Mouse (Mus musculus) B cell, adult 67 days (primary cell): ENCODE results near the gene Itih2. TPM values are rescaled to one million over a fixed set of nuclear protein-coding genes. Genes with fewer than 3 reads are reported as not detected.

Experiments used
- total RNA-seq, 2 experiments: library from RNA; stranded (reverse); gene quantifications; 4 replicates each; pipeline ENCODE4 v1.2.4; 2023

Gene Itih2
- total RNA-seq, result not detected

DNA sequence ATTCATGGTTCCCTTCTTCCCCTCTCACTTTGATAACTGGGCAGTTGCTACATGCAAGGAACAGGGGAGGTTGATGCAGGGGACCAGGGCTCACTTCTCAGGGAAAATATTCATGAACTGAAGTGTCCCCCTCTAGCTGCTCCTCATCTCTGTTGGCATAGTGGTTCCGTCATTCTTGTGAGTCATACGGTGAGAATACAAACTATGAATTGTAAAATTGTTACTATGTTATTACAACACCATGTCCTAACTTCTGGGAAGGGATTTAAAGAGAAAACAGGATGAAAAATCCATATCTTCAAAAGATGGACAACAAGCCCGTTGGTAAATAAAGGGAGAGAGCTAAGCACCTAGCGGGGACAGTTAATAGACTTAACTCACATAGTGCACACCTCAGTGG, at the start of gene Itih2:
TSS of gene Itih2 (minus strand) at position 101 of the 400 bp plus-strand sequence.

DNA sequence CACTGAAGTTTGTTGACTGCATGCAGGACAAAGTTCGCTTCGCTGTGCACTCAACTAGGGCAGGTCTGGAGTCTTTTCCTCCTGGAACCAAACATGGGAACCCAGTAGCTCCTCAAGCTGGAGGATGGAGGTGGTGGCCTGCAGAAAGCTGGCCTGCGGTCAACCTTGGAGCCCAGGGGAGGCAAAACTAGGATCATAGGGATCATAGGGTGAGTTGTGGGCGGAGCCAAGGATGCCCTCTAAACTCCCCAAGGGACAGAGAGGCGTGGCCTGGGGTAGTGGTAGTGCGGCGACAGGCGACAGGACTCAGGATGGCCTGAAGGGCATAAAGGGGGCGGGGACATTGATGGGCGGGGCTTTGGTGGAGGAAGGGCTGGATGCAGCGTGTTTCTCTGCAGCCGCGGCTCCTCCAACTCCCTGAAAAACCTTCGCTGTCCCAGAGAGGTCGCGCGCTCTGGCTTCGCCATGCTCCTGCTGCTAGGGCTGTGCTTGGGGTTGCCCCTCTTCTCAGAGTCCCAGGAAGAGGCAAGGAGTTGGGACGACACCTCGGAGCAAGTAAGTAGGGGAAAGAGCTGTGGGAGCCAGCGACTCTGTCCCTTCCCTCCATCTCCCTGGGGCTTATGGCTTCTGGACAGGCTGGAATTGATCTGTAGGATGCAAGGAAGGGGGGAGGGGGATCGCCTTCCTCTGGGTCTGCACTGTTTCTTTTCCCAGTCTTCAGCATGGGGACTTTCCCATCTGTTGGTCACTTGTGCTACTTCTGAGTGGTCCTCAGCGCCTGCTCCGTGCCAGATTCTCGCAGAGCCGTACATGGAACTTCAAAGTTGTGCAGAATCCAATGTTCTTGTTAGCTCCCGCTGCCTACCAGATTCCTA, 22.2 kb upstream of the Itih2 start, which contains the start of gene Itih5:
TSS of gene Itih5 (plus strand) at position 371 of the 875 bp plus-strand sequence.

DNA sequence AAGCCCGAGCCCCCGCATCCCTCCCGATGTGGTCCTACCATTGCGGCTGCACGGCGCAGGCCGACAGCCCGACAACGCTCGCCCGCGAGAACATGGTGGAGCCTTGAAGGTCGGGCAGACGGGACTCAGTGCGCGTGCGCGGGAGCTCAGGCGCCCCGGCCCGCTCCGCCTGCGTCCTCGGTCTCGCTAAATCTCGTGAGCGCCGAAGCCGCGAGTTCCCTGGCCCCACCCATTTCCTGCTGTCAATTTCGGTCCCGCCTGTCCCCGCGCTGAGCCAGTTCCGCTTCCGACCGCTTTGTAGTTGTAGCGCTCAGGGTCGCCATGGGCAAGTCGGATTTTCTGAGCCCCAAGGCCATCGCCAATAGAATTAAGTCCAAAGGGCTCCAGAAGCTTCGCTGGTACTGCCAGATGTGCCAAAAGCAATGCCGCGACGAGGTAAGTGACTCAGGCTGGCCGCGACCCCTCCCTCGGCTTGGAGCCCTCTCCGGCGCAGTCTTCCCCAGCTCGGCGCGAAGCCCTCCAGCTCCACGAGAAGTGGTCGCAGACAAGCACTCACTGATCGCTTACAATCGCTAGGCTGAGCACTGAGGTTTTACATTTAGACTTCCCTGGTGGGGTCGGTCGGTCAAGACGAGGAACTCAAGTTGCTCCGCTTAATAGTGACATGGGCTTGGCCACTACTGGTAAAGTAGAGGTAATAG, 50.7 kb downstream of the Itih2 start, which contains the start of the genes Atp5c1 and Kin:
TSS of gene Atp5c1 (minus strand) at position 201 of the 701 bp plus-strand sequence.
TSS of gene Kin (plus strand) at position 284 of the 701 bp plus-strand sequence.

DNA sequence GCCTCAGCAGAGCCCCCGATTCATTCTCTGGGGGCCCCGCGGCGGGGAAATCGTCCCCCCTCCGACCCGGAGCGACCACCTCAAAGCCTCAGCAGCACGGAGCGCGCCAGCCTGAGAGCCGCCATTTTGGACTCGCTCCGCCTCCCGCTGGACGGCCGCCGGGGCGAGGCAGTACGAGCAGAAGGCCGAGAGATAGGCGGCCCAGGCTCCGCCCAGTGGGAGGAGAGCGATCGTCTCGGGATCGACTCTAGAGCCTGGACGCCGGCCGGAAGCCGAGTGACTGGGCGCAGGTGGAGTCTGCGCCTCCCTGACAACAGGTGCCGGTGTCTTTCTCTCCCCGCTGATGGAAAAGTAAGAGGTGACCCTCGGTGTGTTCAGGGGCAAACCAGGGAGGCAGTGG, 82.7 kb downstream of the Itih2 start, which contains the start of gene Taf3:
TSS of gene Taf3 (minus strand) at position 136 of the 400 bp plus-strand sequence.

Other genes with a start within 250 kb of the Itih2 start
- not detected for gene 9230102O04Rik, start 241.9 kb downstream of the Itih2 start, total RNA-seq
- under 1 TPM in 1 of 2 experiments, not detected in 1; 0.38 TPM for gene Gata3, start 241.4 kb downstream of the Itih2 start, total RNA-seq
- gene Taf3, start 82.8 kb downstream of the Itih2 start, total RNA-seq, result 10 to 100 TPM; 24.3 to 24.6 TPM
- gene Atp5c1, start 50.9 kb downstream of the Itih2 start, total RNA-seq, result 100 to 1,000 TPM; 109 to 126 TPM
- 10 to 100 TPM; 22.5 to 27.1 TPM for gene Kin, start 50.8 kb downstream of the Itih2 start, total RNA-seq
- 1 to 10 TPM; 2.1 to 2.7 TPM for gene Itih5, start 22.2 kb upstream of the Itih2 start, total RNA-seq
- gene Sfmbt2, start 239.1 kb upstream of the Itih2 start, total RNA-seq, result 1 to 10 TPM; 1.1 to 1.6 TPM